Mouse (Mus musculus): ENCODE measurements at regions not wholly inside any gene's neighbourhood (a gene's known extent, or its start where the extent isn't known, plus 50 kb on each side); places are given as distances from the start of the nearest gene placed in this dataset.

DNA sequence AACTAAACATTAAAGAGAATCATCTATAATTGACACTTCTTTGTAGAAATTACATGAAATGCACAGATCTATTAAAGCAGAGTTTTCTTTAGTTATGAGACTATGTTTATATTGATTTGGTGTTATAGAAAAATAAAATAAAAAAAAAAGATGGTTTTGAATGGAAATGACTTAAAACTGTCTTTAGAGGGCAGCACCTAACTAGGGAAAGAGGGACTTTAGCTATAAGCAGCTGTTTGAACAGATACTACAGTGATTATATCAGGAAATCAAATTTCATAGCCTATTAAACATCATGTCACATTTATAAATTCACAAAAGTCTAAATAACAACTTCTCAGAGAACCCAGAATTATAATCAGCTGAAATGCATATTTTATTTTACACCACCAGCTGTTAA lies 69.7 kb upstream of the Slitrk6 start:
- TF ChIP-seq POLR2A (IDR thresholded peaks at IDR 0.05; ENCODE audit: borderline replicate concordance, insufficient read depth, low read length) (no peak), CTCF (IDR thresholded peaks at IDR 0.05; ENCODE audit: borderline replicate concordance, insufficient read depth, low read depth, low read length) (no peak)
